Mouse (Mus musculus) liver, embryonic 16.5 days (tissue): ENCODE data around the gene Clstn1. TPM values are rescaled to one million over a fixed set of nuclear protein-coding genes. Genes with fewer than 3 reads are reported as not detected.

ENCODE experiments used
- ATAC-seq: fragments of 200-750 bp; cut with Nextera tagmentation; 2 replicates; pipeline ENCODE4 v1.8.0; 2017; ENCODE audit warnings: low read depth, mild to moderate bottlenecking, moderate number of reproducible peaks, moderate library complexity
- H3K27ac ChIP-seq: fragments of 300-500 bp; sonication (generic); 2 replicates; pipeline ENCODE4 v1.5.1; 2014; ENCODE audit warnings: mild to moderate bottlenecking, low read length
- H3K27me3 ChIP-seq: fragments of 300-500 bp; sonication (generic); 2 replicates; pipeline ENCODE4 v1.6.1; 2014; ENCODE audit warnings: low read depth, low read length, mixed read lengths; ENCODE audit not compliant: control insufficient read depth, insufficient read depth
- H3K36me3 ChIP-seq: fragments of 300-500 bp; sonication (generic); 2 replicates; pipeline ENCODE4 v1.6.1; 2014; ENCODE audit warnings: mild to moderate bottlenecking; ENCODE audit not compliant: control insufficient read depth, insufficient read depth
- H3K4me1 ChIP-seq: fragments of 300-500 bp; sonication (generic); 2 replicates; pipeline ENCODE4 v1.6.1; 2014; ENCODE audit warnings: low read depth, low read length, mixed read lengths; ENCODE audit not compliant: control insufficient read depth
- H3K4me2 ChIP-seq: fragments of 300-500 bp; sonication (generic); 2 replicates; pipeline ENCODE4 v1.6.1; 2014; ENCODE audit warnings: low read depth, low read length, mixed read lengths
- H3K4me3 ChIP-seq: fragments of 300-500 bp; sonication (generic); 2 replicates; pipeline ENCODE4 v1.5.1; 2014; ENCODE audit warnings: low read depth, mild to moderate bottlenecking, low read length
- H3K9ac ChIP-seq: fragments of 300-500 bp; sonication (generic); 2 replicates; pipeline ENCODE4 v1.6.1; 2014; ENCODE audit warnings: low read depth, low read length
- H3K9me3 ChIP-seq: fragments of 300-500 bp; sonication (generic); replicated peaks from 2 replicates; pipeline ENCODE4 v1.6.1; 2016; ENCODE audit warnings: low read length; ENCODE audit not compliant: control insufficient read depth
- WGBS: fragments of 180-500 bp; shearing (Covaris S2); extraction: QIAGEN DNeasy Blood & Tissue Kit; methylation state at CpG from one replicate; pipeline ENCODE4 v1.1.7; 2014; ENCODE audit not compliant: insufficient replicate concordance; 5-methylcytosine and 5-hydroxymethylcytosine counted together
- polyA plus RNA-seq: library from polyadenylated mRNA; unstranded; fragments of >200 nt; fragmentation: Nextera tagmentation; extraction: Ambion mirVana; gene quantifications from 2 replicates; pipeline ENCODE4 v1.2.1, GENCODE M21; 2015

The Clstn1 gene
- polyA plus RNA-seq, 1 experiment from 2014 or later, result 1.1 TPM

DNA sequence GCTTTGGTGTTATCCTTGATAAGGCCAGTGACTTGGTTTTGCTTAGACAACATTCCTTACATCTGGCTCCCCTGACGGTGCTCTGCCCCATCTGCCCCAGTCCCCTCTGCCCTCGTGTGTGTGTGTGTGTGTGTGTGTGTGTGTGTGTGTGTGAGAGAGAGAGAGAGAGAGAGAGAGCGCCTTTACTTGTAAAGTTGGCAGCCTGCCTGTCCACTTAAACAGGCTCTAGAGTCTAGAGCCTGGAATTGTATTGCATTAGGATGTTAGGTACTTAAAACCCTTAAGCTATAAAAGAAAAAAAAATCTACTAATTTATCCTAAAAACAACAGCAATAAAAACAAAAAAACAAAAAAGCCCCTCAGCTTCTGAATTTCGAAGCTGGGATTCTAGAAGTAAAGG, 15.2 kb downstream of the Clstn1 start:
- Histone ChIP-seq H3K27ac (no peak overlapping the region), H3K4me3 (no peak overlapping the region), H3K4me2 (no peak overlapping the region), H3K36me3 (no peaks in the 10 kb centered on the region), H3K9ac (no peak overlapping the region), H3K27me3 (no peaks in the 10 kb centered on the region; the same call in 1 of the 2 replicates), H3K9me3 (no peaks in the 10 kb centered on the region), H3K4me1 (no peaks in the 10 kb centered on the region; the same call in 1 of the 2 replicates)
- no peak for ATAC-seq
- WGBS, result 37% methylated on average over 4 of the region's 4 CpGs

DNA sequence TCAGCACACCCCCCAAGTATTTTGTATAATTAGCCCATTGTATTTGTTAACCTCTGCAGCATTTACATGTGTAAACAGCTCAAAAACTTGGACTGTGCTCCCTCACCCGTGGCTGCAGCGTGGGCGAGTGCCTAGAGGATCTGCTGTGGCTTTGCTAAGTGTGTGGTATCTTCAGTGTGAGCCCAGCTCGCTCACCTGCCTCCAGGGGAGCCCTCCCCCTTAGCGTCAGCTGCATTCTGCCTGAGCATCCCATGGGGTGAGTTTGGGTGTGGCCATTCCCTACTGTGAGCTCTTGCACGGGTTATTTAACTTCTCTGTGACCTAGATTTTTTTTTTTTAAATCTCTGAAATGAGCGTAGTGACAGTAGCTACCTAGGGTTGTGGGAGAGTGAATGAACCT, 16.0 kb downstream of the Clstn1 start:
- Histone ChIP-seq H3K4me2 (no peak overlapping the region), H3K4me3 (no peak overlapping the region), H3K9ac (no peak overlapping the region), H3K9me3 (no peaks in the 10 kb centered on the region), H3K36me3 (no peaks in the 10 kb centered on the region), H3K27me3 (no peaks in the 10 kb centered on the region; the same call in 1 of the 2 replicates), H3K4me1 (no peaks in the 10 kb centered on the region; the same call in 1 of the 2 replicates), H3K27ac (no peak overlapping the region)
- ATAC-seq, result no peak
- WGBS, result 46% methylated on average over 7 of the region's 7 CpGs

DNA sequence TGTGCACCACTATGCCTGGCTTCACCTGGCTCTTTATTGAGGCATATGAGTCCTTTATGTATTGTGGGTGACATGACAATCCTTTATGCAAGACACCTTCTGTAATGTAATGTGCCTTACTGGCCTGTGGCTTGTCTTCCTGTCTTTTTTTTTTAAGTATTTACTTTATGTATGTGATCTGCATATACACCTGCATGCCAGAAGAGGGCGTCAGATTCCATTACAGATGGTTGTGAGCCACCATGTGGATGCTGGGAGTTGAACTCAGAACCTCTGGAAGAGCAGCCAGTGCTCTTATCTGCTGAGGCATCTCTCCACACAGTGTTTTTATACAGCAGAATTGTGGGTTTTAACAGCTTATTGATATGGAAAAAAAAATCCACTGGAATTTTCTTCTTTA, 17.6 kb downstream of the Clstn1 start:
- Histone ChIP-seq H3K27me3 (no peaks in the 10 kb centered on the region), H3K4me2 (no peak overlapping the region), H3K27ac (no peak overlapping the region), H3K4me3 (no peak overlapping the region), H3K36me3 (no peaks in the 10 kb centered on the region), H3K9ac (no peak overlapping the region), H3K9me3 (no peaks in the 10 kb centered on the region), H3K4me1 (no peaks in the 10 kb centered on the region; the same call in 1 of the 2 replicates)
- ATAC-seq, result no peak
- WGBS, result 17% methylated on average over 1 of the region's 1 CpGs

DNA sequence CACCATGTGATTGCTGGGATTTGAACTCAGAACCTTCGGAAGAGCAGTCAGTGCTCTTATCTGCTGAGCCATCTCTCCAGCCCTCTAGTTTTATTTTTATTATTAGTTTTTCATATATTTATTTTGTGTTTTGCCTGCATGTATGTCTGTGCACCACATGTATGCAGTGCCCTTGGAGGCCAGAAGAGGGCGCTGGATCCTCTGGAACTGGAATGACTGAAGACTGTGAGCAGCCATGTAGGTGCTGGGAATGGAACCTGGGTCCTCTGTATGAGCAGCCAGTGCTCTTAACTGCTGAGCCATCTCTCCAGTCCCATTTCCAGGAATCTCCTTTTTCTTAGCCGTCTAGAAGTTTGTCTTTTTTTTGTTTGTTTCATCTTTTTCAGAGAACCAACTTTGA, 18.2 kb downstream of the Clstn1 start:
- Histone ChIP-seq H3K9me3 (no peaks in the 10 kb centered on the region), H3K36me3 (no peaks in the 10 kb centered on the region), H3K4me3 (no peak overlapping the region), H3K27me3 (no peaks in the 10 kb centered on the region), H3K9ac (no peak overlapping the region), H3K4me2 (no peak overlapping the region), H3K4me1 (no peaks in the 10 kb centered on the region; the same call in 1 of the 2 replicates), H3K27ac (no peak overlapping the region)
- ATAC-seq, result no peak
- WGBS, result 65% methylated on average over 3 of the region's 3 CpGs

- no peak overlapping the region for H3K4me2 ChIP-seq
- 66% methylated on average over 18 of the region's 18 CpGs for WGBS
- H3K27ac ChIP-seq, result no peak overlapping the region
- no peaks in the 10 kb centered on the region for H3K9me3 ChIP-seq
- H3K27me3 ChIP-seq, result no peaks in the 10 kb centered on the region
- no peaks in the 10 kb centered on the region; the same call in 1 of the 2 replicates for H3K4me1 ChIP-seq
- no peak for ATAC-seq
- no peaks in the 10 kb centered on the region for H3K36me3 ChIP-seq
- H3K4me3 ChIP-seq, result no peak overlapping the region
- no peak overlapping the region for H3K9ac ChIP-seq
Measured at GRCm38 (mm10) chr4:149606056-149606455, 19.8 kb downstream of the Clstn1 start.

- Histone ChIP-seq H3K9ac (no peak overlapping the region), H3K27me3 (no peaks in the 10 kb centered on the region), H3K4me1 (no peaks in the 10 kb centered on the region; the same call in 1 of the 2 replicates), H3K4me2 (no peak overlapping the region), H3K9me3 (no peaks in the 10 kb centered on the region), H3K4me3 (no peak overlapping the region), H3K27ac (no peak overlapping the region), H3K36me3 (no peaks in the 10 kb centered on the region)
- WGBS, result 34% methylated on average over 15 of the region's 15 CpGs
- no peak for ATAC-seq
Measured at GRCm38 (mm10) chr4:149606766-149607358, 20.6 kb downstream of the Clstn1 start.

- H3K9ac ChIP-seq, result no peak overlapping the region
- H3K27ac ChIP-seq, result no peak overlapping the region
- H3K4me1 ChIP-seq, result no peaks in the 10 kb centered on the region; the same call in 1 of the 2 replicates
- H3K27me3 ChIP-seq, result no peaks in the 10 kb centered on the region
- ATAC-seq, result no peak
- 35% methylated on average over 20 of the region's 20 CpGs for WGBS
- H3K4me2 ChIP-seq, result no peak overlapping the region
- no peaks in the 10 kb centered on the region for H3K9me3 ChIP-seq
- H3K4me3 ChIP-seq, result no peak overlapping the region
- H3K36me3 ChIP-seq, result no peaks in the 10 kb centered on the region
Measured at GRCm38 (mm10) chr4:149607591-149608308, 21.5 kb downstream of the Clstn1 start.

DNA sequence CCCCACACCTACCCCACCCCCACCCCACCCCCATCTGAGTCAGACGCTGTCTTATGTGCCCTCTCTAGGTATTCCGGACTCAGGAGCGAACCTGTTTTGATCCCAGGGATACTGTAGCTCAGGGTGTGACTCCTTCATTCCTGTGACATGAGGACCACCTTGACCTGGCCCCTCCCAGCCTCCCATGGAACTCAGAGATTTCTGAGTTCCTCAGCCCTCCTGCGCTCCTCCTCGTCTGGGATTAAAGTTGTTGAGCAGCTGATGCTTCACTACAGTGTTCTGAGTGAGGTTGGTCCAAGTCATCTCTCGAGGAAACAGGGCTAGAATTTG, 22.0 kb downstream of the Clstn1 start:
- no peak overlapping the region for H3K27ac ChIP-seq
- 72% methylated on average over 6 of the region's 6 CpGs for WGBS
- H3K4me2 ChIP-seq, result no peak overlapping the region
- no peaks in the 10 kb centered on the region for H3K9me3 ChIP-seq
- H3K36me3 ChIP-seq, result no peaks in the 10 kb centered on the region
- H3K4me1 ChIP-seq, result no peaks in the 10 kb centered on the region; the same call in 1 of the 2 replicates
- H3K27me3 ChIP-seq, result no peaks in the 10 kb centered on the region
- H3K4me3 ChIP-seq, result no peak overlapping the region
- no peak overlapping the region for H3K9ac ChIP-seq
- ATAC-seq, result no peak

DNA sequence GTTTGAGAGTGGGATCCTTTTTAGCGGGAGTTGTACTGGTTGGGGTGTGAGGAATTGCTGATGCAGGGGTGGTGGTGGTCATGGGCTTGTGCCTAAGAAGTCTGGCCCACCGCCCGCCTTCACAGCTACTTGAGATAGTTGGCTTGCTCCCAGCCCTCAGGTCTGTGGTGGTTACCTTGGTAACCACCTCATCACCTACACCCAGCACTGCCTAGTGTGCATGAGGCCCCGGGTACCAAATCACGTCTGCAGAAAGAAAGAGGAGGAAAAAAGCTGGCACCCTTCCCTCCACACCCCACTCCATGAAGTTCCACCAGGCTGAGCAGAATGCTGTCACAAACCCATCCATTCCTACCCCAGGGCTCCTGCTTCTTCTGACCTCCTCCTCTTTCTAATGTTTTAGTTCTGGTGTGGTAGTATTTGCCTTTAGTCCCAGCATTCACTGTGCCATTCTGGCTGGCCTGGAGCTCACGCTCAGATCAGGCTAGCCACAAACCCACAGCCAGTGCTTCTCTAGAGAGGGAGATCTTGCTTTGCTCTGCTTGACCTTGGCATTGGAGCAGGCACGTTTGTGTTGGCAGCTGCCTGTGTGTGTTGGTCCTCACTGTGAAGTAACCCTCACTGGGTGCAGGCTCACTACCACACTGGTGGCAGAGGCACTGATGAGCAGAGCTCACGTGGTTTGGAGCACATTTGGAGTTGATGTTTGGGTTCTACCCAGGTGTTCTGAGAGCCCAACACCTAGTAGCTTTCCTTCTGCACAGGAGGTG, 23.2 kb downstream of the Clstn1 start:
- Histone ChIP-seq H3K4me1 (no peaks in the 10 kb centered on the region; the same call in 1 of the 2 replicates), H3K4me2 (no peak overlapping the region), H3K4me3 (no peak overlapping the region), H3K36me3 (no peaks in the 10 kb centered on the region), H3K27me3 (no peaks in the 10 kb centered on the region), H3K27ac (no peak overlapping the region), H3K9me3 (no peaks in the 10 kb centered on the region), H3K9ac (no peak overlapping the region)
- no peak for ATAC-seq
- 55% methylated on average over 8 of the region's 8 CpGs for WGBS
